ENCODE assay signal across 10 mouse cellular contexts in the genomic region with DNA sequence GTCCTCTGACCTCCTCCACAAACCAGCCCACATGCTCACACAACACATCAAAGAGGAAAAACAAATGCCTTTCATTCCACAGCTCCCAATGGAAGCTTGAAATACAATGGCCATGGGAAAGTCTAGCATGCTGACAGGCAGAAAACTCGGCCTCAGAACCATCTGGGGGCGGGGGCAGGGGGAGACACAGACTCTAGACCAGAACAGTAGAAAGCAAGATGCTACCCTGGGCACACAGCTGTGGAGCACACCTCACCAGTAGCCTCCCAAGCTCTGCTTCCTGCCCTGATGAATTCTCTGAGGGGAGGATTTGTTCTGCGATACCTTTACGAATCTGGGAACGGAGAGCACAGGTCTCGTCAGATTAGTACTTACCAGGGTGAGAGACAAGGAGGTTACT. TPM values are rescaled to one million over a fixed set of nuclear protein-coding genes. Genes with fewer than 3 reads are reported as not detected.
A peak's percentile ranks its signal among the peaks of the same experiment; 100 is the strongest.
DNase-seq lines count a peak whose midpoint lies in the region; ATAC-seq and TF ChIP-seq lines count a peak whose summit lies in the region.
"Had no signal": no experiment of that assay in that cellular context is flagged by ENCODE, and none has a peak within 500 bp of the region (broad histone marks: within the 10 kb centered on the region; RNA-seq: fewer than 3 reads in every experiment).

No protein-coding gene starts in this region.

- no peaks in the 10 kb centered on the region for H3K27me3 ChIP-seq in heart, embryonic 11.5 days (ENCODE audit: control insufficient read depth, insufficient read depth, low read length)
- H3K27me3 ChIP-seq in midbrain, embryonic 10.5 days (ENCODE audit: low read depth, poor library complexity, severe bottlenecking), result no peaks in the 10 kb centered on the region
- no peaks in the 10 kb centered on the region for H3K27me3 ChIP-seq in midbrain, embryonic 11.5 days (ENCODE audit: control insufficient read depth, insufficient read depth, low read length)
- no peaks in the 10 kb centered on the region for H3K27me3 ChIP-seq in limb, embryonic 13.5 days
- no peaks in the 10 kb centered on the region for H3K27me3 ChIP-seq in stomach, postnatal 0 days (ENCODE audit: control insufficient read depth, insufficient read depth, low read length)

- ATAC-seq in heart, embryonic 11.5 days (replicated peaks; ENCODE audit: insufficient number of reproducible peaks, low FRiP score, low TSS enrichment), result 0 out of 2 replicates have a peak, but pooled peaks have one; percentile 13
- ATAC-seq in midbrain, embryonic 11.5 days (ENCODE audit: low FRiP score), result no peak
- peak; percentile 45; the same call in 1 of the 2 replicates for ATAC-seq in limb, embryonic 13.5 days (ENCODE audit: low FRiP score, low read depth)
- ATAC-seq in stomach, postnatal 0 days (ENCODE audit: low FRiP score, low TSS enrichment), result no peak; the same call in 1 of the 2 replicates
- no peak for ATAC-seq in frontal cortex, adult (ENCODE audit: low TSS enrichment)

- no peak for TF ChIP-seq EP300 in stomach, postnatal 0 days (optimal IDR thresholded peaks at IDR 0.05)

- H3K4me3 ChIP-seq in heart, embryonic 11.5 days (ENCODE audit: low read depth, low read length), result no peak overlapping the region
- no peak overlapping the region for H3K4me3 ChIP-seq in midbrain, embryonic 10.5 days
- no peak overlapping the region for H3K4me3 ChIP-seq in midbrain, embryonic 11.5 days (ENCODE audit: low read depth, low read length)
- no peak overlapping the region for H3K4me3 ChIP-seq in limb, embryonic 13.5 days
- no peak overlapping the region for H3K4me3 ChIP-seq in stomach, postnatal 0 days (ENCODE audit: low read depth, low read length)

- WGBS in heart, embryonic 11.5 days (ENCODE audit: insufficient replicate concordance), result 65% methylated on average over 6 of the region's 6 CpGs
- WGBS in midbrain, embryonic 10.5 days, result 56% methylated on average over 6 of the region's 6 CpGs
- WGBS in midbrain, embryonic 11.5 days, result 56% methylated on average over 6 of the region's 6 CpGs
- 51% methylated on average over 6 of the region's 6 CpGs for WGBS in limb, embryonic 13.5 days
- 58% methylated on average over 6 of the region's 6 CpGs for WGBS in stomach, postnatal 0 days

- peaks cover 38% of the 10 kb centered on the region for H3K4me1 ChIP-seq in heart, embryonic 11.5 days (ENCODE audit: control insufficient read depth, insufficient read depth, low read length)
- H3K4me1 ChIP-seq in midbrain, embryonic 10.5 days, result peaks cover 81% of the 10 kb centered on the region
- H3K4me1 ChIP-seq in midbrain, embryonic 11.5 days (ENCODE audit: control insufficient read depth, insufficient read depth, low read length), result peaks cover 35% of the 10 kb centered on the region
- H3K4me1 ChIP-seq in limb, embryonic 13.5 days, result peaks cover 62% of the 10 kb centered on the region
- peaks cover 14% of the 10 kb centered on the region for H3K4me1 ChIP-seq in stomach, postnatal 0 days (replicated peaks; ENCODE audit: control insufficient read depth, insufficient read depth)

- TF ChIP-seq CTCF in stomach, postnatal 0 days (IDR thresholded peaks at IDR 0.05; ENCODE audit: low read depth), result no peak

- H3K9ac ChIP-seq in heart, embryonic 11.5 days (ENCODE audit: low read depth, low read length), result no peak overlapping the region
- H3K9ac ChIP-seq in midbrain, embryonic 11.5 days (ENCODE audit: low read length), result no peak overlapping the region
- H3K9ac ChIP-seq in limb, embryonic 13.5 days, result no peak overlapping the region
- no peak overlapping the region for H3K9ac ChIP-seq in stomach, postnatal 0 days (ENCODE audit: low read length)

- peak overlapping the region; percentile 16 for H3K27ac ChIP-seq in heart, embryonic 11.5 days (ENCODE audit: low read depth, low read length)
- H3K27ac ChIP-seq in midbrain, embryonic 10.5 days (replicated peaks), result peak overlapping the region; percentile 66; the same call in 1 of the 2 replicates
- no peak overlapping the region for H3K27ac ChIP-seq in midbrain, embryonic 11.5 days (ENCODE audit: low read depth, low read length)
- H3K27ac ChIP-seq in limb, embryonic 13.5 days, result peak overlapping the region; percentile 72; the same call in 1 of the 2 replicates
- H3K27ac ChIP-seq in stomach, postnatal 0 days (replicated peaks), result peak overlapping the region; percentile 82

- H3K36me3 ChIP-seq in heart, embryonic 11.5 days (ENCODE audit: control insufficient read depth, insufficient read depth, low read length), result no peaks in the 10 kb centered on the region
- peaks cover 62% of the 10 kb centered on the region for H3K36me3 ChIP-seq in midbrain, embryonic 10.5 days
- H3K36me3 ChIP-seq in midbrain, embryonic 11.5 days (ENCODE audit: control insufficient read depth, insufficient read depth, low read length), result peaks cover 7% of the 10 kb centered on the region; the same call in 1 of the 2 replicates
- peaks cover 38% of the 10 kb centered on the region for H3K36me3 ChIP-seq in limb, embryonic 13.5 days
- no peaks in the 10 kb centered on the region for H3K36me3 ChIP-seq in stomach, postnatal 0 days (ENCODE audit: control insufficient read depth, insufficient read depth, low read length)

- H3K4me2 ChIP-seq in heart, embryonic 11.5 days, result peak overlapping the region; percentile 21; the same call in 1 of the 2 replicates
- H3K4me2 ChIP-seq in midbrain, embryonic 11.5 days, result no peak overlapping the region
- no peak overlapping the region; the same call in 1 of the 2 replicates for H3K4me2 ChIP-seq in limb, embryonic 13.5 days (replicated peaks)
- no peak overlapping the region for H3K4me2 ChIP-seq in stomach, postnatal 0 days (replicated peaks; ENCODE audit: low read depth)

- H3K9me3 ChIP-seq in heart, embryonic 11.5 days (replicated peaks; ENCODE audit: control insufficient read depth, low read length), result no peaks in the 10 kb centered on the region
- no peaks in the 10 kb centered on the region for H3K9me3 ChIP-seq in midbrain, embryonic 10.5 days (replicated peaks)
- no peaks in the 10 kb centered on the region for H3K9me3 ChIP-seq in midbrain, embryonic 11.5 days (ENCODE audit: control insufficient read depth, low read length)
- no peaks in the 10 kb centered on the region for H3K9me3 ChIP-seq in limb, embryonic 13.5 days
- no peaks in the 10 kb centered on the region for H3K9me3 ChIP-seq in stomach, postnatal 0 days (ENCODE audit: control insufficient read depth, low read length)

- DNase-seq in heart, adult 9 months (ENCODE audit: low spot score in 2 of 2), result no peak
- no peak for DNase-seq in midbrain, embryonic 10.5 days (ENCODE audit: low spot score)
- DNase-seq in midbrain, embryonic 11.5 days (ENCODE audit: low spot score, missing footprints), result no peak
- no peak for DNase-seq in stomach, postnatal 0 days (ENCODE audit: low spot score)
- no peak for DNase-seq in right cerebral cortex, postnatal 36 days (ENCODE audit: low spot score in 2 of 2)
- DNase-seq: lung, adult 2 months; thymus, adult 2 months had no signal

RNA-seq across cellular contexts. Expression of a gene that starts 31.4 kb away (rescaled TPM):
- 25.0 and 30.3 TPM in 2 replicates for polyA plus RNA-seq in heart, embryonic 11.5 days (2014; fragmentation: Nextera tagmentation; extraction: Ambion mirVana)
- polyA plus RNA-seq in midbrain, embryonic 10.5 days (2016; fragmentation: Nextera tagmentation; extraction: Ambion mirVana), result 45.1 and 51.0 TPM in 2 replicates
- 38.5 and 39.9 TPM in 2 replicates for polyA plus RNA-seq in midbrain, embryonic 11.5 days (2014; fragmentation: Nextera tagmentation; extraction: Ambion mirVana)
- polyA plus RNA-seq in limb, embryonic 13.5 days (2015; fragmentation: Nextera tagmentation; extraction: Ambion mirVana), result 51.6 and 63.1 TPM in 2 replicates
- polyA plus RNA-seq in stomach, postnatal 0 days (2015; fragmentation: Nextera tagmentation; extraction: Ambion mirVana), result 21.4 and 22.7 TPM in 2 replicates

Comparison
In these comparisons a context has a peak if more than half of its experiments do, and no peak if none do; other contexts are left out.
1. ATAC-seq: peak in heart, embryonic 11.5 days (single experiment) and limb, embryonic 13.5 days (single experiment); none in midbrain, embryonic 11.5 days (single experiment), stomach, postnatal 0 days (single experiment) and frontal cortex, adult (single experiment).